Mouse (Mus musculus): Measurements from ENCODE around the gene D930020B18Rik.

The D930020B18Rik gene

GRCm38 (mm10) chr10:121640150-121640930 lies 1.0 kb upstream of the D930020B18Rik start:
- DNase-seq = peak in 1 of 2 experiments; percentile 20

GRCm38 (mm10) chr10:121640944-121641271 lies 480 bp upstream of the D930020B18Rik start:
- no peak for DNase-seq

- DNase-seq = no peak
Observed at GRCm38 (mm10) chr10:121642054-121642947, 913 bp downstream of the D930020B18Rik start.

- DNase-seq = no peak
Observed at GRCm38 (mm10) chr10:121646294-121646693, 4.9 kb downstream of the D930020B18Rik start.

- no peak for DNase-seq
Observed at GRCm38 (mm10) chr10:121653079-121653478, 11.7 kb downstream of the D930020B18Rik start.

GRCm38 (mm10) chr10:121655907-121656306 lies 14.5 kb downstream of the D930020B18Rik start:
- DNase-seq = no peak

GRCm38 (mm10) chr10:121662711-121663110 lies 21.3 kb downstream of the D930020B18Rik start:
- no peak for DNase-seq

GRCm38 (mm10) chr10:121663599-121663998 lies 22.2 kb downstream of the D930020B18Rik start:
- no peak for DNase-seq

GRCm38 (mm10) chr10:121665631-121666145 lies 24.3 kb downstream of the D930020B18Rik start:
- no peak for DNase-seq

GRCm38 (mm10) chr10:121669103-121669502 lies 27.7 kb downstream of the D930020B18Rik start:
- no peak for DNase-seq

- no peak for DNase-seq
Observed at GRCm38 (mm10) chr10:121677019-121677418, 35.6 kb downstream of the D930020B18Rik start.

- no peak for DNase-seq
Observed at GRCm38 (mm10) chr10:121680902-121681301, 39.5 kb downstream of the D930020B18Rik start.

- no peak for DNase-seq
Observed at GRCm38 (mm10) chr10:121682539-121682938, 41.2 kb downstream of the D930020B18Rik start.

- DNase-seq = peak; percentile 24 to 47
Observed at GRCm38 (mm10) chr10:121686153-121686660, 44.8 kb downstream of the D930020B18Rik start.

GRCm38 (mm10) chr10:121687511-121687910 lies 46.1 kb downstream of the D930020B18Rik start:
- DNase-seq = no peak

- DNase-seq = peak; percentile 86 to 87
Observed at GRCm38 (mm10) chr10:121689591-121690314, 48.4 kb downstream of the D930020B18Rik start.

- peak; percentile 23 to 42 for DNase-seq
Observed at GRCm38 (mm10) chr10:121692944-121693579, 51.7 kb downstream of the D930020B18Rik start.

- DNase-seq = no peak
Observed at GRCm38 (mm10) chr10:121694567-121694966, 53.2 kb downstream of the D930020B18Rik start.

GRCm38 (mm10) chr10:121701296-121702248 lies 60.2 kb downstream of the D930020B18Rik start:
- peak in 1 of 2 experiments; percentile 70 for DNase-seq

GRCm38 (mm10) chr10:121703619-121704018 lies 62.2 kb downstream of the D930020B18Rik start:
- no peak for DNase-seq

GRCm38 (mm10) chr10:121704871-121705270 lies 63.5 kb downstream of the D930020B18Rik start:
- DNase-seq = no peak
